Mouse (Mus musculus): ENCODE data around the gene Dvl2.

Dvl2 gene

DNA sequence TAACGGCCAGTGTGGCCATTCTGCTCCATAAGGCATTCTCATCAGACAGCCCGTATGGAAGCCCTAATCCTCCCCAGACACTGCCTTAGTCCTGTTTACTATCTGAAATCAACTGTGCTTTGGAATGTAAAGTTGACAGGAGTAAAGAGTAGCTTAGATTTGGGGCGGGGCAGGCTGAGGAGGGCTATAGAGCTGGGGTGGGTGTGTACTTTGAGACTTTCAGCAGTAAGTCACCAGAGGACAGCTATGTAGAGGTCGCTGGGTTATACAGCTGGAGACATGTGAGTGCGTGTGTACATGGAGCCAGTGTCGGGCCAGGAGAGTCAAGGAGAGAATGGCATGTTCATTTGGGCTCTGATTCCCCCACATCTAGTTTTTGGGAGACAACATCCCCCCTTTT, 59.5 kb downstream of the Dvl2 start:
- in situ Hi-C loops (cut with MboI, MseI) = loop anchor here (5.0 kb wide), 2 partner anchors 37 to 142 kb away; no protein-coding TSS in a partner anchor

All from T-helper 2 cell (primary cell).